ENCODE assay signal across 8 mouse cellular contexts in genomic region chr17:45736311-45737077, GRCm38 (mm10). TPM values are rescaled to one million over a fixed set of nuclear protein-coding genes. Genes with fewer than 3 reads are reported as not detected.
DNase-seq lines count a peak whose midpoint lies in the region; ATAC-seq and TF ChIP-seq lines count a peak whose summit lies in the region.

No protein-coding gene starts in this region.

- H3K27ac ChIP-seq in gastrocnemius, adult 2 months = peak overlapping the region; percentile 89

- no peak for TF ChIP-seq CTCF in gastrocnemius, adult 2 months (IDR thresholded peaks at IDR 0.05)

- peak; percentile 75 for ATAC-seq in inflammation-experienced regulatory T-cells, adult 6 months
- peak; percentile 49 for ATAC-seq in megakaryocyte progenitor cell, adult 5-6 weeks (replicated peaks; ENCODE audit: poor library complexity)
- ATAC-seq in megakaryocyte-erythroid progenitor cell, adult 5-6 weeks (replicated peaks; ENCODE audit: low FRiP score, low TSS enrichment, poor library complexity, severe bottlenecking) = no peak; the same call in 1 of the 2 replicates

- DNase-seq in T-cell, adult 2 months (ENCODE audit: low spot score) = peak; percentile 50
- peak; percentile 90 to 97 for DNase-seq in cerebellum, postnatal 25 days
- DNase-seq in gastrocnemius, adult 2 months = peak; percentile 92
- peak; percentile 93 for DNase-seq in left cerebral cortex, postnatal 14 days (ENCODE audit: low spot score in 2 of 2)
- DNase-seq in right cerebral cortex, postnatal 36 days (ENCODE audit: low spot score in 2 of 2) = peak; percentile 84 to 85

- peak overlapping the region; percentile 78 for H3K4me3 ChIP-seq in gastrocnemius, adult 2 months

- intact Hi-C loops in gastrocnemius, adult 2 months (cut with DNase I) = loop anchor here (5.0 kb wide), 1 partner anchor 111 kb away; no protein-coding TSS in a partner anchor
- intact Hi-C loops in left cerebral cortex, postnatal 14 days (cut with DNase I) = loop anchor here (1.0 to 5.0 kb wide), 2 partner anchors 171 to 296 kb away; partner anchors contain the start of gene Vegfa

RNA-seq across cellular contexts. Expression of gene 1600014C23Rik, which starts 2.9 kb away (rescaled TPM):
- total RNA-seq in gastrocnemius, adult 2 months (2021) = under 1 TPM in 1 of 2 experiments, not detected in 1; 0.50 TPM
- not detected for polyA plus RNA-seq in inflammation-experienced regulatory T-cells, adult 6 months (2017; shearing (Covaris generic))
- under 1 TPM in 1 of 2 experiments, not detected in 1; 0.77 TPM for total RNA-seq in left cerebral cortex, postnatal 14 days (2021)
- not detected in 2 replicates for total RNA-seq in megakaryocyte progenitor cell, adult 5-6 weeks (2015)
- not detected in 2 replicates for total RNA-seq in megakaryocyte progenitor cell, adult 5-6 weeks (2017)
- not detected in 2 replicates for total RNA-seq in megakaryocyte-erythroid progenitor cell, adult 5-6 weeks (2014; fragmentation: Nextera tagmentation)
- total RNA-seq in megakaryocyte-erythroid progenitor cell, adult 5-6 weeks (2017) = not detected in 2 replicates

RNA-seq across cellular contexts. Expression of gene Tmem63b, which starts 49.8 kb away (rescaled TPM):
- total RNA-seq in gastrocnemius, adult 2 months (2021) = 10 to 100 TPM; 66.5 to 81.6 TPM
- 1 to 10 TPM; 2.0 to 2.7 (median 2.4) TPM for polyA plus RNA-seq in inflammation-experienced regulatory T-cells, adult 6 months (2017; shearing (Covaris generic))
- 100 to 1,000 TPM; 220 to 225 TPM for total RNA-seq in left cerebral cortex, postnatal 14 days (2021)
- total RNA-seq in megakaryocyte progenitor cell, adult 5-6 weeks (2015) = 3.9 and 5.0 TPM in 2 replicates
- total RNA-seq in megakaryocyte progenitor cell, adult 5-6 weeks (2017) = 2.0 and 5.5 TPM in 2 replicates
- total RNA-seq in megakaryocyte-erythroid progenitor cell, adult 5-6 weeks (2014; fragmentation: Nextera tagmentation) = 19.3 and 21.1 TPM in 2 replicates
- 10.2 and 14.3 TPM in 2 replicates for total RNA-seq in megakaryocyte-erythroid progenitor cell, adult 5-6 weeks (2017)

RNA-seq across cellular contexts. Expression of gene Mrpl14, which starts 50.4 kb away (rescaled TPM):
- total RNA-seq in gastrocnemius, adult 2 months (2021) = 100 to 1,000 TPM in 1 of 2 experiments, 10 to 100 TPM in 1; 99.5 to 139 TPM
- polyA plus RNA-seq in inflammation-experienced regulatory T-cells, adult 6 months (2017; shearing (Covaris generic)) = 10 to 100 TPM; 74.5 to 88.1 (median 87.7) TPM
- total RNA-seq in left cerebral cortex, postnatal 14 days (2021) = 10 to 100 TPM; 42.9 to 46.3 TPM
- 35.2 and 47.5 TPM in 2 replicates for total RNA-seq in megakaryocyte progenitor cell, adult 5-6 weeks (2015)
- 24.9 and 34.2 TPM in 2 replicates for total RNA-seq in megakaryocyte progenitor cell, adult 5-6 weeks (2017)
- total RNA-seq in megakaryocyte-erythroid progenitor cell, adult 5-6 weeks (2014; fragmentation: Nextera tagmentation) = 79.0 and 88.9 TPM in 2 replicates
- total RNA-seq in megakaryocyte-erythroid progenitor cell, adult 5-6 weeks (2017) = 9.7 and 14.4 TPM in 2 replicates
